Mouse (Mus musculus) MEL (cell line): ENCODE results near the gene Foxc2.

Experiments
- CHD2 ChIP-seq: IDR thresholded peaks from 2 replicates; pipeline ENCODE4 v1.6.1; 2011; ENCODE audit warnings: low read length, improper control_type of control experiment
- POLR2A ChIP-seq, 2 experiments: IDR thresholded peaks; 2 replicates each; pipeline ENCODE4 v1.6.1; 2011 to 2012; ENCODE audit warnings: low read length in 2 of 2, mild to moderate bottlenecking in 2 of 2, control low read depth in 1 of 2, improper control_type of control experiment in 1 of 2, low read depth in 1 of 2, moderate library complexity in 1 of 2; ENCODE audit not compliant: control insufficient read depth in 1 of 2, insufficient read depth in 1 of 2, poor library complexity in 1 of 2

- TF ChIP-seq POLR2A (IDR thresholded peaks at IDR 0.05; ENCODE audit: control insufficient read depth in 1 of 2, insufficient read depth in 1 of 2, low read depth in 1 of 2, low read length in 2 of 2, poor library complexity in 1 of 2), result no peak
- TF ChIP-seq CHD2, result no peak
Observed at GRCm38 (mm10) chr8:121083093-121083935, 32.7 kb upstream of the Foxc2 start.
